Mouse (Mus musculus) large intestine, adult 2 months (tissue): ENCODE measurements around the gene Impdh2. TPM values are rescaled to one million over a fixed set of nuclear protein-coding genes. Genes with fewer than 3 reads are reported as not detected.

Experiments used
- DNase-seq: peaks from one replicate; pipeline ENCODE4 v3.0.0-alpha.2; 2012; ENCODE audit warnings: low read depth, low spot score
- WGBS: fragments of 180-500 bp; shearing (Covaris S2); methylation state at CpG from one replicate; pipeline ENCODE4 v1.1.7; 2018; 5-methylcytosine and 5-hydroxymethylcytosine counted together
- polyA plus RNA-seq: library from polyadenylated mRNA; depleted of rRNA; stranded (reverse); fragments of >200 nt; gene quantifications from 2 replicates; pipeline ENCODE4 v1.2.3, GENCODE M21; 2012; rRNA removed

Impdh2 gene
- polyA plus RNA-seq, result 89.1 and 95.4 TPM in 2 replicates

DNA sequence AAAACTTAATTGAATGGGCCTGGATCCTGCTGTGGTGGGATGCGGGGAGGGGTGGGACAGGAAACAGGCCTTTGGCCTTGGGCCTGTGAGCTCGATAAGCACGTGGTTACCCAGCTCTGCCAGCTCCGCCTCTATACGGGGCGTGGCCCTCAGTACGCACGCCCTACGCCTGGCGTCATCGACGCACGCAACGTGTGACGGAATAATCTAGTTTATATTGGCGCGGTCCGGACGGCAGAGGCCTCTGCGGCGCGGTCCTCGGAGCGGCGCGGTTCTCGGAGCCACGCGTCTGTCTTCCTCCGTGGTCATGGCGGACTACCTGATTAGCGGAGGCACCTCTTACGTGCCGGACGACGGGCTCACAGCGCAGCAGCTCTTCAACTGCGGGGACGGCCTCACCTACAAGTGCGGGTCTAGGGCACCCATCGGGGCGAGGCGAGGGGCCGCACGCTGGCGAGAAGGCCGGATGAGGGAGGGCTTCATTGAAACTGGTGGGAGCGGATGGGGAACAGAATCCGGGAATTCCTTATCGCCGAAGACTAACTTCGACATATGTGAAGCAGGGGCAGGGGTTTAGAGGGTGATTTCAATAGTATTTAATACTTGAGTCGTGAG lies at the start of gene Impdh2:
Impdh2 (plus strand) TSS at position 60 of the 615 bp plus-strand sequence.
- peak; percentile 80 for DNase-seq
- WGBS, result under 1% methylated on average over 53 of the region's 53 CpGs

DNA sequence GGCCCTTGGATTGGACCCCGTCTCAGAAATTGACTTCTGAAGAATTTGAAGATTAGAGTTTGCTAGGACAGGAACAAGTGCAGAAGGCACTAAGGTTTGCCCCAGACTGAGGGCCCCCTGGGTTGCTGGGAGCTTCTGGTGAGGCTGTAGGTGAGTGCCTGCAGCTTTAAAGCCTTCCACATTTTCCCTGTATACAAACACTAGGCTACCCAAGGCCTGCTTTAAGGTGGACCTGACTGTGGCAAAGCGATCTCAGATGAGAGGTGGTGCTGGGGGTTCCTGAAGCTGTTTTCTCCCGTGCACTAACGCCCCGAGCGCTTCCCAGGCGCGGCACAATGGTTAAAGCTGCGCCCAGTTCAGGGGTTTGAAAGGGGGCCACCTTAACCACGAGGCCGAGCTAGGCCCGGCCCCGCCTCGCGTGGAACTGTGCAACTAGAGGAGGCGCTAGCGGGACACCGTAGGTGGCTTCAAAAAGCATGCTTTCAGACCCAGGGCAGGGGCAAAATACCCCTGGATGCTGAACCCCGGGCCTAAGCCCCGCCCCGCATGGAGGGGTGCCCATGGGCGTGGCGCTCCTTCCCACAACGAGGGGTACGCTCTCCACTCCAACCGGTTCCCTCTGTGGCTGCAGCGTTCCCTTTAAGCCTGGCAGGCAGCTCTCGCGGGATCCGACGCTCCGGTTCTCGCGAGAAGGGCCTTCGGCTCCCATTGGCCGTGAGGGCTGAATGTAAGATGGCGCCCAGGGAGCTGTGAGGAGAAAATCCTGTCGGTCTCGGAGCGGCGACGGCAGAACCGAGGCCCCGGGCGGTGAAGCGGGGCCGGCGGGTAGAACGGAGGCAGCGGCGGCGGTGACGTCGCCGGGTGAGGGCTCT lies 43.5 kb upstream of the Impdh2 start, which contains the start of gene Qrich1:
Qrich1 (plus strand) TSS at position 427 of the 872 bp plus-strand sequence.
- 1% methylated on average over 55 of the region's 55 CpGs for WGBS
- DNase-seq, result peak; percentile 89

DNA sequence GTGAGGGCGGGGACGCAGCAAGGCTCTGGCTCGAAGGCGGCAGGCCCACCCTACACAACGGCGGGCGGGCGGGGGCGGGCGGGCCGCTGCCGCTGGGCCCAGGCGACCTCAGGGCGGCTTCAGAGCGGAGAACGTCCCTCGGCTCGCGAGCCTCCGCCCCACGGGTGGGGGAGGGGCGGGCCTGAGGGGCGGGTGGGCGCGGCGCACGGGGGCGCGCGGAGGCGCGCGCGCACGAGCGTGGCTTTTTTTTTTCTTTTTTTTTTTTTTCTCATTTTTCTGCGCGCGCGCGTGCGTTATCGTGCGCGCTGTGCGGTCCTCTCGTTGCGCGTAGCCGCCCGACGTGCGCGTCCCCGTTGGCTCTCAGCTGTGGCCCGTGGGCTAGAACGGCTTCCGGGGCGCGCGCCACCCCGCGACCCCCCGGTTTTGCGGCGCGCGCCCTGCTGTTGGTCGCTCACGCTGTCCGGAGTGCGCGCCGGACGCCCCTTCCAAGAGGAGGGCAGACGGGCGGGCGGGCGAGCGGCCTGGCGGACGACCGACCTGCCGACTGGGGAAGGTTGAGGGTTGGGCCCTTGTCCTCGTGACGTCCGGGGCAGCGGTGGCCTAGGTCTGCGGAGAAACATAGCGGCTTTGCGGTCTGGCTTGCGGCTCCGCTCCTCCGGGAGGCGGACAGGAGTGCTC lies 42.7 kb upstream of the Impdh2 start:
- WGBS, result under 1% methylated on average over 74 of the region's 95 CpGs
- peak; percentile 29 for DNase-seq

DNA sequence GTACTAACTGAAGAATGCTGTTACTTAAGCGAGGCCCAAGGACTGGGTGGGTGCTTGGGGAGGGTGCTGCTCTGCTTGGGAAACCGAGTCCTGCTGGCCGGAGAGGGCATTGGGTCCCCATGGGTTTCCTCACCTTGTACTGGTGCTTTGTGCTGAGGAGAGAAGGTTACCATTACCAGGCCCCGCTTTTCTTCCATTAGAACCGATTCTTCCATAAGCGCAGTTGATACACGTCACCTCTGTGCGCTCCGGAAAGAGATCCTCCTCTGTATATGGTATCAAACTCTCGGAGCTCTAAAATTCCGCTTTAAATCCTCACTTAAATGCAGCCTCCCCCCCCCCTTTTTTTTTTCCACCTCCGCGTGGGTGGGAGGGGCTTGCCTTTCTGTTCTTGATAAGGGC lies 42.2 kb upstream of the Impdh2 start:
- DNase-seq, result no peak
- 1% methylated on average over 13 of the region's 13 CpGs for WGBS

DNA sequence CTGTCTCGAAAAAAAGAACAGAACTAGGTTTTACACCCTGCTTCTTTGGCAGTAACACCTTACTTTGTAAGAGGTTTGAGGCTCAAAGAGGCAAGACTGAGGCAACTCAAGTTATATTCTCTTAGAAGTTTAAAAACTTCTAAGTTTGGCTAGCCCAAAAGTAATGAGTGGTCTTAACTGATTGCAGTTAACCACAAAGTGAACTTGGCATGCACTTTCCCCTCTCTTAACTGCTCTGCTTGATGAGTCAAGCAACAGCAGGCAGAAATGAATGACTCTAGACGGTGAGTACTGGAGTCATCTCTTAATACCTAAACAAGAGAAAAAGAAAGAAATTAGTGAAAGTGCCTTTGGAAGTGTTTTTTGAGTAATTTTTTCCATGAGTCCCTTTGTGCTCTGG lies 38.5 kb upstream of the Impdh2 start:
- DNase-seq, result no peak
- WGBS, result 52% methylated on average over 2 of the region's 2 CpGs

DNA sequence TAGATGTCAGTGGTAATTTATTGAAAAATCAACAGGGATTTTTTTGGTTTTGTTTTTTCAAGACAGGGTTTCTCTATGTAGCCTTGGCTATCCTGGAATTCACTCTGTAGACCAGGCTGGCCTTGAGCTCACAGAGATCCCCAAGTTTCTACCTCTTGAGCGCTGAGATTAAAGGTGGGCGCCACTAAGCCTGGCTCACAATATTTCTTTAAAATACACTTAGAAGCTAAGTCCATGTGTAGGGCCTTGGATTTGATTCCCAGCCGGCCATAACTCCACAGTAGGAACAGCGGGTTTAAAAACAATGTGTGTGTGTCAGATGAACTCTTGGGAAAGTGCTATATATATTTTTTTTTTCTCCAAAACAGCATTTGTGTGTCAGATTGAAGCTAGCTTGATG lies 36.7 kb upstream of the Impdh2 start:
- no peak for DNase-seq
- 96% methylated on average over 4 of the region's 4 CpGs for WGBS

DNA sequence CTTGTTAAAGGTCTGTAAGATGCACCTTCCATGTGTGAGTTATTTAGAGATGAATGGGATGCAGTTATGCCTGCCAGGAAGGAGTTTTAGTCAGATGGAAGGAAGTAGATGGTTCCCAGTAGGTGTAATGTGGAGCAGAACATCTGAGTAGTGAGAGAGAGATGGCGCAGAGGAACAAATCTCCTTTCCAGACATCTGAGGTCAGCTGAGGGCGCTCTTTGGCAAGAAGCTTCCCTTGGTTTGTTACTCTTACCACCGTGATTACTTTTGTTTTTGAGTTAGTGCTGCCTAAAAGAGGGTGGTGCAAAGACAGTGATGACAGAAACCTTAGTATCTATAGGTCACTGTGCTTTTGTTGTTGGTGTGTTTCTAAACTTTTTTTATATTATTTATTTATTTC lies 34.7 kb upstream of the Impdh2 start:
- WGBS, result 67% methylated on average over 3 of the region's 3 CpGs

DNA sequence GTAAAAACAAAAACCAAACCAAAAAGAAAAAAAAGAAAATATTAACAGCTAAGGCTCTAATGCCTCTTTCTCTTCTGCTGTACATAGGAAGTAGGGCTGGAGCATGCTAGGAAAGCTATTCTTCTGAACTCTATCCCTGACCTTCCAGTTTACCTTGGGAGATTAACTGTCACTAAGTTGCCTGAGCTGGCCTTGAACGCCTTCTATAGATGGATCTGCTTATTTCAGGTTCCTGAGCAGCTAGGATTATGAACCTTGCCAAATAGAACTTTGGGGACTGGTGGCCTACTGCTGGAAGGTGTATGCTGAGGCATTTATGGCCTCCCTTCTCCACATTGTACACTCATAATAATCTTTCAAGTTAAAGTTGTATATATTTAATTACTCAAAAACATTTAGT lies 29.1 kb upstream of the Impdh2 start:
- DNase-seq, result no peak
- WGBS, result 78% methylated on average over 1 of the region's 1 CpGs

More for the DNA sequence above, 34.7 kb upstream of the Impdh2 start:
- DNase-seq, result no peak

DNA sequence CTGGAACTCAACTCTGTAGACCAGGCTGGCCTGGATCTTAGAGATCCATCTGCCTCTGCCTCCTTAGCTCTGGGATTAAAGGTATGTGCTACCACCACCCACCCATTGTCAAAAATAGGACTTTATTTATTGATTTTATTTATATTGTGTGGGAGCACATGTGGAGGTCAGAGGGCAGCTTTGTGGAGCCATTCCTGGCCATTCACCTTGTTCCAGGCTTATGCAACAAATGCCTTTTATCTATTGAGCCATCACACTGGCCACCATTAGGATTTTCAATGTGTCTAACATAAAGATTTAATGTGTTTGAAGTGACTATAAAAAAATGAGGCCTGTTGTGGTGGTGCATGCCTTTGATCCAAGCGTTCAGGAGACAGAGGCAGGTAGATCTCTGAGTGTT lies 28.6 kb upstream of the Impdh2 start:
- WGBS, result 86% methylated on average over 1 of the region's 1 CpGs
- DNase-seq, result no peak

DNA sequence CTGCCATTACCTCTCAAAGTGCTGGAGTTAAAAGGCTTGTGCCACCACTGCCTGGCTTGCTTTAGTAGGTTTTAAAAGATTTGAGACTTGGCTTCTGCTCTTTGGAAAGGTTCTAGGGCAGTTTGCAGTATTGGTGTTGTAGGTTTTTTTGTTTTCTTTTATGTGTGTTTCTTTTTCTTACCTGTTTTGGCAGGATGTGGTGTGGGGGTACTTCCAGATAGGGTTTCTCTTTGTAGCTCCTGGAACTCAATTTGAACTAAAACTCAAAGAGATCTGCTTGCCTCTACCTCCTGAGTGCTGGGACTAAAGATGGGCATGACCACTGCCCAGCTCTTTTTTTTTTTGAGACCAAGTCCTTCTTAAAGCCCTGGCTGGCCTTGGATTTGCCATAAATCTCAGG lies 19.2 kb upstream of the Impdh2 start:
- DNase-seq, result no peak

DNA sequence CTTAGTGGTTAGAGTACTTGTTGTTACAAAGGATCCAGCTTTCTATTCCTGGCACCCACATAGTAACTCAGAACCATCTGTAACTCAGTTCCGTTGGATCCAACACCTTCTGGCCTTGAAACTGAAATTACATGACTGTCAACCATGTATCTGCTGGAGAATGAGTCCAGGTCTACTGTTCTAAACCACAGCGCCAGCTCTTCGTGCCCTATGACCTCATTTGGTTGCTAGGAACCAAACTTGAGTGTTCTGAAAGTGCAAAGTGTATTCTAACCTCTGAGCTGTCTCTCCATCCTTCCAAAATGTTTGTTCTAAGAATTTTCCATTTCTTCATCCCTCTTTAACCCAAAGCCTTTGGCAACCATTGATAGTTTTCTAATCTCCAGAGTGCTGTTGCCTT lies 14.1 kb upstream of the Impdh2 start:
- no peak for DNase-seq
- WGBS, result 89% methylated on average over 3 of the region's 3 CpGs

DNA sequence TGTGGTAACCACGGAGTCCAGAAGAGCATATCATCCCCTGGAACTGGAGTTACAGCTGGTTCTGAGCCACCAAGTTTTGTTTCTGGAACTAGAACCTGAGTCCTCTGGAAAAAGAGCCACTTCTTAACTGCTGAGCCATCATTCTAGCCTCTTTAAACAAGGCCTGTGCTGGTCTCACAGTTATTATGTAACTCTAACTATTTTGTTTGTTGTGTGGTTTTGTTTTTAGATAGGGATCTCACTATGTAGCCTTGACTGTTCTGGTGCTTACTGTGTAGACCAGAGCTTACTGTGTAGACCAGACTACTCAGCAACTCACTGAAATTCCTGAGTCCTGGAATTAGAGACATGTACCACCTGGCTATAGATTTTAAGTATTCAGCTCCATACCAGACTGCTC lies 13.2 kb upstream of the Impdh2 start:
- no peak for DNase-seq
- 65% methylated on average over 1 of the region's 1 CpGs for WGBS

DNA sequence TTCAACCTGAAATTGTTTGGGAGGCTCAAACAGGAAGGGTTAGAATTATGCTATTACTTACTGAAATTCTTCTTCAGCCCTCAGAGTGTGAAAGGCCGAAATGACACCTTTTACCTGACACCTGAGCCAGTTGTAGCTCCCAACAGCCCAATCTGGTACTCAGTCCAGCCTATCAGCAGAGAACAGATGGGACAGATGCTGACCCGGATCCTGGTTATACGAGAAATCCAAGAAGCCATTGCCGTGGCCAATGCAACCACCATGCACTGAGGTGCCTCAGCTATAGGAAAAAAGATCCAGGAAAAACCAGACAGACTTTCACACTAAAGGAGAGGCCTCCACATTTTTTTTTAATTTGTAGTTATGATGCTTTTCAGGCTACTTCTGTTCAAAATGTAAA lies 917 bp upstream of the Impdh2 start:
- DNase-seq, result no peak
- WGBS, result 89% methylated on average over 4 of the region's 4 CpGs

DNA sequence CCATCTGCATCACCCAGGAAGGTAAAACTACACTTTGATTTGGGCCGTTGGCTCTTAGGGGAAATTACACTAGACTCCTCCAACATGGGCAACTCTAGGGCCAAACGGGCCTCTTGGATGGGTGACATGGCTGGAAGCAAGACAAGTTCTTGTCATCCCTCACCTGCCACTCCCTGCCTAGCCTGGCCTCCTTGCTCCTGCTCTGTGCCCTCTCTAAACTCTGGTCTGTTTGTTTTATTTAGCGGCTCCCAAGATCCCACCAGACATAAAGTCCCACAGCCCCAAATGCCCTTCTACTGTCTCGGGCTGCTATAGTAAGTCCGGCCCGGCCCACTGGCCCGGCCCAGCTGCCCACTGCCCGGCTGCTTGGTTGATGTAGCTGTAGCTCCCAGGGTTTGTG lies 3.6 kb downstream of the Impdh2 start:
- WGBS, result 88% methylated on average over 8 of the region's 8 CpGs
- DNase-seq, result no peak

DNA sequence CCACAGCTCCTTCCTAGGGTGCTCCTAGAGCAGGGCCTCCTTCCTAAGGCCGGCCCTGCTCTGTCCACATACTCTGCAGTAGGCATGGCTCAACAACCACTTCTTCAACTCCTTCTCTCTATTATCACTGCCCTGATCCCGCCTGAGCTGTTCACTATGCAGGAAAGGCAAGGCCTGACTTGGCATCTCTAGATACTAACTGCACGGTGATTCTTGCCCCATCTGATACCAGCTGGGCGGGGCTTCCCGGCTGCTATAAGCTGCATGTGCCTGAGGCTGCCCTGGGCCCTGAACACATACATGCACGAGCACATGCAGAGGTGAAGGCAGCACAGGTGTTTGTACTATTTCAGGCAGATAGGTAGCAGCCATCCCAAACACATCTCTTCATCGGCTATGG lies 4.0 kb downstream of the Impdh2 start:
- no peak for DNase-seq
- WGBS, result 60% methylated on average over 7 of the region's 7 CpGs

DNA sequence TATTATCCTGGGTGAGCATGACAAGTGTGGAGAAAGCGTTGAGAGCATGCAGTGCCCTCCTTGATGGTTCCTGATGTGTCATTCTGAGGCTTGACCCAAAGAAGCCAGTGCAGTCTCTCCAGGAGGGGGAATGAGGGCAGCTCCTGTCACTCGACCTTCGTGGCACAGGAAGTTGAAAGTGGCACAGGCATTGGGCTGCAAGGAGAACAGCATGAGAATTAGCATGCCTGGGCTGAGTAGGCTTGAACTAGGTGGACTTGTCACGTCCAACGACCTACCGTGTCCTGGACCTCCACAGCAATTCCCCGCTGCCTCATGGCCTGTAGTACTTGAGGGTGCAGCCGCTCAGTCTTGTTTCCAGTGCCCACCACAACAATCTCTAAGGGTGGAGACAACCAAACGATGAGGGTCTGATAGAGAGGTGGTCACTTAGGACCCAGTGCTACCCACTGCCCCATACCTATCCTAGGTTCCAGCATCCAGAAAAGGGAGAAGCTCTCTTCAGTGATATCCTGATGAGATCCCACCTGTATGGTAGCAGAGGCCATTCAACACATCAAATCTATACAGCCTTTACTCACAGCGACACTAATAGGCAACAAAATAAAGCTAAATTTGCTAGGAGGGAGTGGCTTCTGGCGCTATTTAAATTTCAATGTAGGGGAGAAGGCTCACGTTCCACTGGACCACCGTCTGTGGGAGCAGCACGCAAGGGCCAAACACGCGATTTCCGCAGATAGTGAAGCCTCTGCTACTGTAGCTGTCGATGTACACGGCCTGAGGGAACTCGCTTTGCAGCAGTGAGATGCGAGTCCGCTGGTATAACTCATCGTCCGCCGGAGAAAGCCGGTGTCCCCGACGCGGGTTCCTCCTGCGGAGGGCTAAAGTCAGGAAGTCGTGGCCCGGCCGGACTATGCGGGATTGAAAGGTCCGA lies 6.1 kb downstream of the Impdh2 start:
- 10% methylated on average over 35 of the region's 35 CpGs for WGBS
- DNase-seq, result no peak

DNA sequence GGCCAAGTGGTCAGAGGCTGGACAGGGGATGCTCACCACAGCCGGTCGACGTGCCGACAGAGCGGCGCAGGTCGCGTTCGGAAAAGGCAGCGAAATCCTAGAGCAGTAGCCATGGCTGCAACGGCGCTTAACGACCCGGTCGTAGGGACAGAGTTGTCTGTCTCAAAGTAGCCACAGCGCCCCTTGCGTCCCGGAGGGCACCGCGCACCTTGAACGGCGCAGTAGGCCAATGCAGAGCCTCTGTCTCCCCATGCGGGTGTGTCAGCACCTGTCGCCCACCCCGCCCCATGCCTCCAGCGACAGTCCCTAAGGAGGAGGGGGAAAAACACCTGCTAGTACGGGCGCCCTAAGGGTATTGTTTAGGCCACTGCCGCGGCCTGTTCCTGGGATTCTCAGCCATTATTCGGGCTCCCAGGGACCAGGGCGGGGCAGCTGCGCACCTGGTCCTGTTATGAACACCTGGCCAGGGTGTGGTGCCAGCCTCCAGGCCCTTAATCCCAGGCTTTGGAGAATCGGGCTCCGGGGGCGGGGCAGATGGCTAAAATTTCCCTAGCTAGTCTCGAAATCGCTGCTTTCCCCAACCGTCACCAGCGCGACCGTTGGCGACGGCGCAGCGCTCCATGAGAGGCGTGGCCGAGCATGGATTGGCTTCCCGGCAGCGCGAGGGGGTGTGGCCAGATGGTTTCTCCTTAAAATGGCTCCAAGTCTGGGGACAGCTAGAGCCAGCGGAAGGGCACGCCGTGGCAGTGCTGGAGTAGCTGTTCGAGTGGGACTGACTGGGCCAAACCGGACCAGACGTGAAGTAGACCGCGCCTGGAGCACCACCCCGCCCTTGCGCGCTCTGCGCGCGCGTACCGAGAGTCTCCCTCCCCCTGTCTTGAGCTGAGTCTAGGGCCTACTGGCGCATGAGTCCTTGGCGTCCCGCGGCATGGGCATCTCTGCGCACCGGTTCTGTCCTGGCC lies 7.0 kb downstream of the Impdh2 start, which contains the start of gene Ndufaf3:
Ndufaf3 (minus strand) TSS at position 620 of the 962 bp plus-strand sequence.
- WGBS, result under 1% methylated on average over 73 of the region's 73 CpGs

DNA sequence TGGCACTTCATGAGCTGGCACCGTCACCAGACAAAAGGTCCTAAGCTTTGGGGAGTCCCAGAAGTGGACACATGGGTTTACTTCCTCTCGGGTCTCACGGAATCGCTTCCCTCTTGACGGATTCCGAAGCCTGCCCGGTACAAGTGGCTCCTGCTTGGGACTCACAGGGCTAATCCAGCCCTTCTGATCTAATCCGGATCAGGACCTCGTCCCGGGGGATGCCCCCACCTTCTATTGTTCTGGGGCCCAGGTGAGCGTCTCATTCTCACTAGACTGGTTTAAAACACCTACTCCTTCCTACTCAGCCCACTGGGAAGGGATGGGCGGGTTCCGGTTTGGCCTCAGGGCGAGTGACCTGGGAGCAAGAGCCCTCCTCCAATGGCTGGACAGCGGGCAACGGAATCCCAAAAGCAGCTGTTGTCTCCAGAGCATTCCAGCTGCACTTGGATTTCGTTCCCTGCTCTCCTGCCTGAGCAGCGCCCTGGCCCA lies 7.9 kb downstream of the Impdh2 start:
- 3% methylated on average over 18 of the region's 18 CpGs for WGBS
- no peak for DNase-seq

More for the DNA sequence above, 7.0 kb downstream of the Impdh2 start, which contains the start of gene Ndufaf3:
- DNase-seq, result peak; percentile 86
